Mouse (Mus musculus) heart, embryonic 15.5 days (tissue): Measurements from ENCODE around the gene C2. TPM values are rescaled to one million over a fixed set of nuclear protein-coding genes. Genes with fewer than 3 reads are reported as not detected.

ENCODE experiments used
- microRNA-seq: library from miRNA; unstranded; fragments of <30 nt; microRNA quantifications from one replicate; pipeline ENCODE4, GENCODE M21; 2016
- polyA plus RNA-seq: library from polyadenylated mRNA; unstranded; fragments of >200 nt; fragmentation: Nextera tagmentation; extraction: Ambion mirVana; gene quantifications from 2 replicates; pipeline ENCODE4 v1.2.1, GENCODE M21; 2015

C2 gene
- polyA plus RNA-seq, 1 experiment from 2014 or later = 2.0 TPM

Small RNA genes lying within 50 kb of the gene (microRNA-seq; reads per million reads assigned to microRNA genes)
- gene Mir6970 (1.1 reads per million), gene Mir6971 (1.1 reads per million), gene Mir6972 (not detected)

Other genes with a start within 250 kb of the C2 start
- 2.3 and 3.2 TPM in 2 replicates for gene Tnxb, start 227.7 kb downstream of the C2 start, polyA plus RNA-seq
- 0.53 and 0.77 TPM in 2 replicates for gene C4b, start 154.4 kb downstream of the C2 start, polyA plus RNA-seq
- 0.93 TPM in 1 of 2 replicates, not detected in the other for gene Cyp21a1, start 93.7 kb downstream of the C2 start, polyA plus RNA-seq
- 19.4 and 23.4 TPM in 2 replicates for gene Stk19, start 61.3 kb downstream of the C2 start, polyA plus RNA-seq
- 32.0 and 40.8 TPM in 2 replicates for gene Dxo, start 61.2 kb downstream of the C2 start, polyA plus RNA-seq
- 23.6 and 35.9 TPM in 2 replicates for gene Skiv2l, start 48.1 kb downstream of the C2 start, polyA plus RNA-seq
- 53.3 and 70.9 TPM in 2 replicates for gene Nelfe, start 47.9 kb downstream of the C2 start, polyA plus RNA-seq
- gene Cfb, start 35.7 kb downstream of the C2 start, polyA plus RNA-seq = 1.8 and 4.3 TPM in 2 replicates
- gene Zbtb12, start 18.8 kb downstream of the C2 start, polyA plus RNA-seq = 1.1 and 1.8 TPM in 2 replicates
- not detected in 2 replicates for gene Gm20547, start 16.2 kb downstream of the C2 start, polyA plus RNA-seq
- gene Ehmt2, start 204 bp upstream of the C2 start, polyA plus RNA-seq = 31.7 and 48.8 TPM in 2 replicates
- gene Slc44a4, start 16.2 kb upstream of the C2 start, polyA plus RNA-seq = 0.08 TPM in 1 of 2 replicates, not detected in the other
- 16.1 and 19.9 TPM in 2 replicates for gene Neu1, start 33.0 kb upstream of the C2 start, polyA plus RNA-seq
- gene Hspa1b, start 61.0 kb upstream of the C2 start, polyA plus RNA-seq = 0.16 and 0.30 TPM in 2 replicates
- gene Gm20481, start 71.6 kb upstream of the C2 start, polyA plus RNA-seq = not detected in 2 replicates
- gene Hspa1a, start 73.9 kb upstream of the C2 start, polyA plus RNA-seq = 3.5 and 4.8 TPM in 2 replicates
- 2.1 and 2.6 TPM in 2 replicates for gene Hspa1l, start 74.4 kb upstream of the C2 start, polyA plus RNA-seq
- 116 and 132 TPM in 2 replicates for gene Lsm2, start 83.6 kb upstream of the C2 start, polyA plus RNA-seq
- 43.0 and 89.7 TPM in 2 replicates for gene Vars, start 102.7 kb upstream of the C2 start, polyA plus RNA-seq
- gene Vwa7, start 118.3 kb upstream of the C2 start, polyA plus RNA-seq = 0.24 and 0.31 TPM in 2 replicates
- 1.4 and 2.8 TPM in 2 replicates for gene Sapcd1, start 129.8 kb upstream of the C2 start, polyA plus RNA-seq
- gene Msh5, start 148.5 kb upstream of the C2 start, polyA plus RNA-seq = 2.7 and 3.8 TPM in 2 replicates
- gene Clic1, start 151.7 kb upstream of the C2 start, polyA plus RNA-seq = 307 and 332 TPM in 2 replicates
- 168 and 202 TPM in 2 replicates for gene Ddah2, start 160.8 kb upstream of the C2 start, polyA plus RNA-seq
- 0.14 TPM in 1 of 2 replicates, not detected in the other for gene Ly6g6c, start 167.1 kb upstream of the C2 start, polyA plus RNA-seq
- gene Mpig6b, start 167.9 kb upstream of the C2 start, polyA plus RNA-seq = 0.77 and 0.81 TPM in 2 replicates
- 0.29 and 0.31 TPM in 2 replicates for gene Ly6g6e, start 178.6 kb upstream of the C2 start, polyA plus RNA-seq
- gene Ly6g6d, start 179.8 kb upstream of the C2 start, polyA plus RNA-seq = 2.2 and 2.4 TPM in 2 replicates
- 0.16 and 0.29 TPM in 2 replicates for gene Ly6g6f, start 187.3 kb upstream of the C2 start, polyA plus RNA-seq
- gene Abhd16a, start 191.0 kb upstream of the C2 start, polyA plus RNA-seq = 64.7 and 80.1 TPM in 2 replicates
- 0.41 TPM in 1 of 2 replicates, not detected in the other for gene Ly6g5c, start 210.0 kb upstream of the C2 start, polyA plus RNA-seq
- gene Ly6g5b, start 217.2 kb upstream of the C2 start, polyA plus RNA-seq = 0.31 and 0.66 TPM in 2 replicates
- gene Gpank1, start 223.2 kb upstream of the C2 start, polyA plus RNA-seq = 10.0 and 13.8 TPM in 2 replicates
- gene Csnk2b, start 223.8 kb upstream of the C2 start, polyA plus RNA-seq = 200 and 211 TPM in 2 replicates
- 10.1 and 11.2 TPM in 2 replicates for gene D17H6S53E, start 228.1 kb upstream of the C2 start, polyA plus RNA-seq
- 0.57 and 4.7 TPM in 2 replicates for gene Apom, start 233.8 kb upstream of the C2 start, polyA plus RNA-seq
- gene Bag6, start 236.9 kb upstream of the C2 start, polyA plus RNA-seq = 40.8 and 44.0 TPM in 2 replicates